Mouse (Mus musculus) naive thymus-derived CD4-positive, alpha-beta T cell, adult 2 months (primary cell): ENCODE measurements around the gene Gm28308.
A peak's percentile ranks its signal among the peaks of the same experiment; 100 is the strongest.

Experiments used
- DNase-seq: peaks from one replicate; pipeline ENCODE4 v3.0.0-alpha.2; 2011; ENCODE audit warnings: low read depth

Gm28308 gene

GRCm38 (mm10) chr6:52156551-52157200 lies 56.5 kb downstream of the Gm28308 start:
- DNase-seq, result no peak

- DNase-seq, result no peak
These were observed 57.7 kb downstream of the Gm28308 start for GRCm38 (mm10) chr6:52155471-52155870.

GRCm38 (mm10) chr6:52154044-52154443 lies 59.1 kb downstream of the Gm28308 start:
- no peak for DNase-seq

- DNase-seq, result no peak
These were observed 59.9 kb downstream of the Gm28308 start for GRCm38 (mm10) chr6:52153270-52153669.

- DNase-seq, result no peak
These were observed 60.6 kb downstream of the Gm28308 start for GRCm38 (mm10) chr6:52152226-52153193.

- DNase-seq, result no peak
These were observed 61.6 kb downstream of the Gm28308 start for GRCm38 (mm10) chr6:52151571-52151970.

- no peak for DNase-seq
These were observed 62.7 kb downstream of the Gm28308 start for GRCm38 (mm10) chr6:52150401-52150966.

- no peak for DNase-seq
These were observed 74.0 kb downstream of the Gm28308 start for GRCm38 (mm10) chr6:52139115-52139514.

GRCm38 (mm10) chr6:52138576-52138975 lies 74.6 kb downstream of the Gm28308 start:
- DNase-seq, result no peak

GRCm38 (mm10) chr6:52137841-52138535 lies 75.2 kb downstream of the Gm28308 start:
- no peak for DNase-seq

GRCm38 (mm10) chr6:52123673-52124072 lies 89.5 kb downstream of the Gm28308 start:
- no peak for DNase-seq

GRCm38 (mm10) chr6:52121173-52121572 lies 92.0 kb downstream of the Gm28308 start:
- DNase-seq, result no peak

GRCm38 (mm10) chr6:52118903-52119635 lies 94.1 kb downstream of the Gm28308 start:
- DNase-seq, result no peak

GRCm38 (mm10) chr6:52115899-52116298 lies 97.2 kb downstream of the Gm28308 start:
- DNase-seq, result peak; percentile 82
